ENCODE assay signal across 8 mouse cellular contexts in the genomic region with DNA sequence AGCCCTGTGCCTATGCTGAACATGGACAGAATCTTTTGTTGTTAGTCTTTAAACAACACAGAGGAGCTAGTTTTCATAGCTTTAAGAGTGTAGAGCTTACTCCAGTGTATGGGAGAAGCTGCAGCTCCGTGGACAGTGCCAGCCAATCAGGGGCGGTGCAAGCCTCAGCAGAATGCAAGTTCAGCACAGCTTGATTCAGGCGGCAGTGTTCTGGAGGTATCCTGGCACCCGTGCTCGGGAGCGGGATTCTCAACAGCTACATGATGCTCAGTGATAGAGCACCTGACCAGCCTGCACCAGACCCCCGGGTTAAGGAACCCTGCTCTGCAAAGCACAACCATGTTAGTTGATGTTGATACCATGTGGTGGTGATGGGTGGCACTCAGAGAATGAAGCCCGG. TPM values are rescaled to one million over a fixed set of nuclear protein-coding genes. Genes with fewer than 3 reads are reported as not detected.
DNase-seq lines count a peak whose midpoint lies in the region; ATAC-seq and TF ChIP-seq lines count a peak whose summit lies in the region.

No protein-coding gene starts in this region.

- peak overlapping the region; percentile 65 for H3K4me2 ChIP-seq in heart, embryonic 13.5 days
- H3K4me2 ChIP-seq in limb, embryonic 14.5 days (replicated peaks; ENCODE audit: low read depth, low read length, severe bottlenecking): peak overlapping the region; percentile 39

- WGBS in heart, embryonic 13.5 days: 13% methylated on average over 8 of the region's 8 CpGs
- 5% methylated on average over 8 of the region's 8 CpGs for WGBS in limb, embryonic 14.5 days

- no peak for DNase-seq in heart, adult 11 months
- DNase-seq in right cerebral cortex, postnatal 10 days (ENCODE audit: low spot score in 2 of 2): peak; percentile 74 to 77
- DNase-seq in right cerebral cortex, postnatal 36 days (ENCODE audit: low spot score in 2 of 2): no peak
- no peak for DNase-seq in limb, embryonic 14.5 days (ENCODE audit: low spot score)
- DNase-seq in adrenal gland, postnatal 14 days: no peak
- DNase-seq in urinary bladder, postnatal 36 days (ENCODE audit: low spot score in 2 of 2): no peak

- H3K4me3 ChIP-seq in heart, embryonic 13.5 days: peak overlapping the region; percentile 38
- 0 out of 2 replicates have a peak overlapping the region, but pooled peaks have one; percentile 9 for H3K4me3 ChIP-seq in limb, embryonic 14.5 days (replicated peaks; ENCODE audit: low read length)

- peak overlapping the region; percentile 75 for H3K9ac ChIP-seq in heart, embryonic 13.5 days
- peak overlapping the region; percentile 40; the same call in 1 of the 2 replicates for H3K9ac ChIP-seq in limb, embryonic 14.5 days (ENCODE audit: low read depth, low read length, severe bottlenecking)

- no peaks in the 10 kb centered on the region for H3K27me3 ChIP-seq in heart, embryonic 13.5 days (replicated peaks)
- no peaks in the 10 kb centered on the region for H3K27me3 ChIP-seq in limb, embryonic 14.5 days (ENCODE audit: control insufficient read depth, insufficient read depth, low read length)

- H3K36me3 ChIP-seq in heart, embryonic 13.5 days: peaks cover 53% of the 10 kb centered on the region
- peaks cover 21% of the 10 kb centered on the region for H3K36me3 ChIP-seq in limb, embryonic 14.5 days (ENCODE audit: control insufficient read depth, insufficient read depth, low read length)

- ATAC-seq in heart, embryonic 13.5 days (ENCODE audit: extremely low read depth, insufficient number of reproducible peaks, low FRiP score, low TSS enrichment): no peak
- no peak for ATAC-seq in limb, embryonic 14.5 days (ENCODE audit: low FRiP score, low read depth)
- ATAC-seq in cerebellum, adult (ENCODE audit: insufficient number of reproducible peaks, low FRiP score, low TSS enrichment): no peak

- no peak for TF ChIP-seq POLR2A in limb, embryonic 14.5 days (IDR thresholded peaks at IDR 0.05; ENCODE audit: borderline replicate concordance, extremely low read depth, insufficient read depth, insufficient read length)

- H3K9me3 ChIP-seq in heart, embryonic 13.5 days: no peaks in the 10 kb centered on the region
- no peaks in the 10 kb centered on the region for H3K9me3 ChIP-seq in limb, embryonic 14.5 days (ENCODE audit: control insufficient read depth, low read length)

- peak overlapping the region; percentile 48; the same call in 1 of the 2 replicates for H3K27ac ChIP-seq in heart, embryonic 13.5 days (replicated peaks)
- no peak overlapping the region for H3K27ac ChIP-seq in limb, embryonic 14.5 days (replicated peaks; ENCODE audit: low read depth, low read length)

- peaks cover 47% of the 10 kb centered on the region for H3K4me1 ChIP-seq in heart, embryonic 13.5 days
- H3K4me1 ChIP-seq in limb, embryonic 14.5 days (ENCODE audit: control insufficient read depth, insufficient read depth, low read length): peaks cover 35% of the 10 kb centered on the region

RNA-seq across cellular contexts. Expression of a gene that starts 5.9 kb away (rescaled TPM):
- 0.35 and 0.41 TPM in 2 replicates for polyA plus RNA-seq in heart, embryonic 13.5 days (2015; fragmentation: Nextera tagmentation; extraction: Ambion mirVana)
- 2.7 and 2.8 TPM in 2 replicates for polyA plus RNA-seq in limb, embryonic 14.5 days (2012; rRNA removed)
- polyA plus RNA-seq in limb, embryonic 14.5 days (2014; fragmentation: Nextera tagmentation; extraction: Ambion mirVana): 0.40 and 0.83 TPM in 2 replicates
- total RNA-seq in adrenal gland, postnatal 14 days (2021): 0.98 and 1.4 TPM in 2 replicates

RNA-seq across cellular contexts. Expression of a gene that starts 8.1 kb away (rescaled TPM):
- polyA plus RNA-seq in heart, embryonic 13.5 days (2015; fragmentation: Nextera tagmentation; extraction: Ambion mirVana): 155 and 164 TPM in 2 replicates
- polyA plus RNA-seq in limb, embryonic 14.5 days (2012; rRNA removed): 100 and 102 TPM in 2 replicates
- polyA plus RNA-seq in limb, embryonic 14.5 days (2014; fragmentation: Nextera tagmentation; extraction: Ambion mirVana): 134 and 138 TPM in 2 replicates
- total RNA-seq in adrenal gland, postnatal 14 days (2021): 39.6 and 47.5 TPM in 2 replicates

RNA-seq across cellular contexts. Expression of a gene that starts 38.4 kb away (rescaled TPM):
- polyA plus RNA-seq in heart, embryonic 13.5 days (2015; fragmentation: Nextera tagmentation; extraction: Ambion mirVana): 19.5 and 20.0 TPM in 2 replicates
- polyA plus RNA-seq in limb, embryonic 14.5 days (2012; rRNA removed): 46.9 and 47.4 TPM in 2 replicates
- polyA plus RNA-seq in limb, embryonic 14.5 days (2014; fragmentation: Nextera tagmentation; extraction: Ambion mirVana): 24.3 and 29.3 TPM in 2 replicates
- 125 and 151 TPM in 2 replicates for total RNA-seq in adrenal gland, postnatal 14 days (2021)

RNA-seq across cellular contexts. Expression of a gene that starts 52.6 kb away (rescaled TPM):
- 41.4 and 47.4 TPM in 2 replicates for polyA plus RNA-seq in heart, embryonic 13.5 days (2015; fragmentation: Nextera tagmentation; extraction: Ambion mirVana)
- 42.6 and 43.7 TPM in 2 replicates for polyA plus RNA-seq in limb, embryonic 14.5 days (2012; rRNA removed)
- polyA plus RNA-seq in limb, embryonic 14.5 days (2014; fragmentation: Nextera tagmentation; extraction: Ambion mirVana): 51.3 and 58.9 TPM in 2 replicates
- 28.5 and 38.3 TPM in 2 replicates for total RNA-seq in adrenal gland, postnatal 14 days (2021)

RNA-seq across cellular contexts. Expression of a gene that starts 52.8 kb away (rescaled TPM):
- 438 and 474 TPM in 2 replicates for polyA plus RNA-seq in heart, embryonic 13.5 days (2015; fragmentation: Nextera tagmentation; extraction: Ambion mirVana)
- 595 and 783 TPM in 2 replicates for polyA plus RNA-seq in limb, embryonic 14.5 days (2012; rRNA removed)
- 586 and 589 TPM in 2 replicates for polyA plus RNA-seq in limb, embryonic 14.5 days (2014; fragmentation: Nextera tagmentation; extraction: Ambion mirVana)
- 340 and 372 TPM in 2 replicates for total RNA-seq in adrenal gland, postnatal 14 days (2021)

Comparison
In these comparisons a context has a peak if more than half of its experiments do, and no peak if none do; other contexts are left out.
1. DNase-seq: peak in right cerebral cortex, postnatal 10 days (2 of 2); none in heart, adult 11 months (single experiment), right cerebral cortex, postnatal 36 days (0 of 2), limb, embryonic 14.5 days (single experiment), adrenal gland, postnatal 14 days (single experiment) and urinary bladder, postnatal 36 days (0 of 2).